Mouse (Mus musculus): ENCODE measurements at regions not wholly inside any gene's neighbourhood (a gene's known extent, or its start where the extent isn't known, plus 50 kb on each side); places are given as distances from the start of the nearest gene placed in this dataset.
"Not testable (repeated sequence)": the region's sequence is repeated elsewhere in the genome, so short reads cannot be mapped to it uniquely, and the experiment has no call there.

DNA sequence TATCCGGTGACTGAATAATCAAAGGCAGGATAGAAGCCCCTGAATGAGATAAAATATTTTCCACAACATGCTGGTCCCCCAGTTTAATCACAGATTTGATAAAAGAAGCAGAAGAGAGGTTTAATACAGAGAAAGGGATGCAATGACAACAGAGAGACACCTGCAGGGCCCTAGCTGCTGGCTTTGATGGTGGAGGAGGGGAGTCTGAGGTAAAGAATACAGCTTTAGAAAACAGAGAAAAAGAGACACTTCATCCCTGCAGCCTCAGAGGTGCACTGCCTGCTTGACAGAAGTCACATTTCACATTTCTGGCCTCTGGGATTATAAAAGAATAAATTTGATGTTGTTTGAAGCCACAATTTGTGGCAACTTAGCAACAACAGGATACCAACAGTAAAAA, 319.9 kb upstream of the Nectin3 start:
- H3K4me3 ChIP-seq (ENCODE audit: low read depth, low read length), result no peak overlapping the region
- no peak overlapping the region for H3K9ac ChIP-seq
- H3K4me2 ChIP-seq (ENCODE audit: low read depth), result no peak overlapping the region
- H3K36me3 ChIP-seq (ENCODE audit: insufficient read depth), result no peaks in the 10 kb centered on the region
- no peak for DNase-seq
- H3K27ac ChIP-seq (ENCODE audit: low read depth, low read length), result no peak overlapping the region
- no peaks in the 10 kb centered on the region for H3K9me3 ChIP-seq (ENCODE audit: low read length)
- no peaks in the 10 kb centered on the region for H3K4me1 ChIP-seq (ENCODE audit: insufficient read depth)
- H3K27me3 ChIP-seq (ENCODE audit: insufficient read depth, low read length), result no peaks in the 10 kb centered on the region
- TF ChIP-seq CTCF (IDR thresholded peaks at IDR 0.05; ENCODE audit: low read depth), result no peak
- ATAC-seq, result no peak
- WGBS, result 68% methylated on average over 1 of the region's 1 CpGs

DNA sequence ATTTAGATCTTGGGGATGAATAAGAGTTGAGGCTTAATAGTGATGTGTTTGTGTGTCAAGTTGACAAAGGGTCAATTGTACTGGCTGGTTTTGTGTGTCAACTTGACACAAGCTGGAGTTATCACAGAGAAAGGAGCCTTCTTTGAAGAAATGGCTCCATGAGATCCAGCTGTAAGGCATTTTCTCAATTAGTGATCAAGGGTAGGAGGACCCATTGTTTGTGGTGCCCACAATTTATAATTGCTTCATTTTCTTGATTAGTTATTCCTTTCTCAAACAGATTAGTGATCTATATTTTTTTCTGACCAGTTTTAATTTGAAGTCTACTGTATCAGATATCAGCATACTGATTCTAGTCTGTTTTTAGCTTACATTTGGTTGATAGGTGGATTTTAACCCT, 313.5 kb upstream of the Nectin3 start:
- not testable (repeated sequence) for H3K4me3 ChIP-seq (ENCODE audit: low read depth, low read length); H3K27me3 ChIP-seq (ENCODE audit: insufficient read depth, low read length); DNase-seq; H3K9me3 ChIP-seq (ENCODE audit: low read length); H3K27ac ChIP-seq (ENCODE audit: low read depth, low read length); H3K4me2 ChIP-seq (ENCODE audit: low read depth); H3K9ac ChIP-seq; H3K4me1 ChIP-seq (ENCODE audit: insufficient read depth); H3K36me3 ChIP-seq (ENCODE audit: insufficient read depth); ATAC-seq

DNA sequence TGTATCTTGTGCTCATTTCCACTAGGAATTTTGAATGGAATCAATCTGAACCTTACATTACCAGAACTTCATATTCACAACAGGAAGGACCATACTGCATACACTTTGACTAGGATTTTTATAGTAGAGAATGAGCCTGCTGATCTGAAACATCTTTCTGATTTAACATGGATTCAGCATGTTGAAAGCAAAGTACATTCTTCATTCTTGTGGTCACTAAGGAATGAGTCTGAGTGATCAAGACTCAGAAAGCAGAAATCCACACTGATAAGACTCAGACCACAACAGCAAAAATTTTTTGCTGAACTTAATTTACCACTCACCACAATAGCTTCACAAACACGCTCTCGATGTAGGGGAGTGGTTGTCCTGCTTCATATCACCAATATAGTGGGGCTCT, 309.2 kb upstream of the Nectin3 start:
- DNase-seq (no peak), ATAC-seq (no peak)
- Histone ChIP-seq H3K27ac (ENCODE audit: low read depth, low read length) (no peak overlapping the region), H3K27me3 (ENCODE audit: insufficient read depth, low read length) (no peaks in the 10 kb centered on the region), H3K9me3 (ENCODE audit: low read length) (no peaks in the 10 kb centered on the region), H3K36me3 (ENCODE audit: insufficient read depth) (no peaks in the 10 kb centered on the region), H3K4me2 (ENCODE audit: low read depth) (no peak overlapping the region), H3K4me3 (ENCODE audit: low read depth, low read length) (no peak overlapping the region), H3K4me1 (ENCODE audit: insufficient read depth) (no peaks in the 10 kb centered on the region), H3K9ac (no peak overlapping the region)
- WGBS, result 98% methylated on average over 2 of the region's 2 CpGs
- no peak for TF ChIP-seq CTCF (IDR thresholded peaks at IDR 0.05; ENCODE audit: low read depth)

DNA sequence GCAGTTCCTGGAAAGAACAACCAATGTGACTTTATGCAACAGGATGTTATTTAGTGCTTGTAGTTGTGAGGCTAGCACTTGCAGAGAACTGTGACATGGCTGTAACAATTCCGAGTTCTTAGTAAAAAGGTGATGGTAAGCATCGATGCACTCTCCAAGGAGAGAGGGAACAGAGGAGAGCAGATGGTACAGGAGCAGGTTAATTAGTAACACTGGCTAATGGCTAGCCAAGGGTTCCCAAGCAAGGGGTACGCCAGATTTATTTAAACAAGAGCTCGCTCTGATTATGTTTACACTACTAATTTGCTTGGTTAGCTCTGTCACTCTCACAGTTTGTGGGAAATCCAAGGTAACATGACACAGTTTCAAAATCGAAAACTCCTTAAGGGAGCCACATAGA, 278.0 kb upstream of the Nectin3 start:
- Histone ChIP-seq H3K4me2 (ENCODE audit: low read depth) (no peak overlapping the region), H3K9ac (no peak overlapping the region), H3K4me3 (ENCODE audit: low read depth, low read length) (no peak overlapping the region), H3K4me1 (ENCODE audit: insufficient read depth) (no peaks in the 10 kb centered on the region), H3K9me3 (ENCODE audit: low read length) (no peaks in the 10 kb centered on the region), H3K27me3 (ENCODE audit: insufficient read depth, low read length) (no peaks in the 10 kb centered on the region), H3K36me3 (ENCODE audit: insufficient read depth) (no peaks in the 10 kb centered on the region), H3K27ac (ENCODE audit: low read depth, low read length) (no peak overlapping the region)
- ATAC-seq (no peak), DNase-seq (no peak)
- TF ChIP-seq CTCF (IDR thresholded peaks at IDR 0.05; ENCODE audit: low read depth), result no peak
- 46% methylated on average over 5 of the region's 5 CpGs for WGBS

DNA sequence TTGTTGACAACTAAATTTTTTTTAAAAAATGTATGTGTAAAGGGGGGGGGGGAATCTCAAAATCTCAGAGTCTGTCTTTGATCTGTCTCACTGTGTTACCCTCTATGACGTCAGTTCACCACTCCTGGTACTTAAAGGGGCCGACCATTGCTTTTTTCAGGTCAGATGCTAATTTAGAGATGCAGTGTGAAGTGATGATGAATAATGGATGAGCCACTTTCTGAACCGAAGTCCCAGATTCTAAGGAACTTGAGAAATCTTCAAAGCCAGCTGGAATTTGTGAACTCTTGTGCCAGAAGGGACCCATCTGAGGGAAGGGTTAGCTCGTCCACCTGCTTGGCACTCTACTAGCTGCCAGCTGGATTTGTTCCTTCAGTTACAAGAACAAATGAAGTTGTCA, 271.1 kb upstream of the Nectin3 start:
- WGBS, result 8% methylated on average over 4 of the region's 4 CpGs
- ATAC-seq (peak; percentile 55; the same call in 1 of the 2 replicates), DNase-seq (peak; percentile 15)
- Histone ChIP-seq H3K4me2 (ENCODE audit: low read depth) (no peak overlapping the region), H3K9me3 (ENCODE audit: low read length) (no peaks in the 10 kb centered on the region), H3K36me3 (ENCODE audit: insufficient read depth) (no peaks in the 10 kb centered on the region), H3K4me3 (ENCODE audit: low read depth, low read length) (no peak overlapping the region), H3K27me3 (ENCODE audit: insufficient read depth, low read length) (no peaks in the 10 kb centered on the region), H3K27ac (ENCODE audit: low read depth, low read length) (no peak overlapping the region), H3K9ac (no peak overlapping the region), H3K4me1 (ENCODE audit: insufficient read depth) (no peaks in the 10 kb centered on the region)
- no peak for TF ChIP-seq CTCF (IDR thresholded peaks at IDR 0.05; ENCODE audit: low read depth)

DNA sequence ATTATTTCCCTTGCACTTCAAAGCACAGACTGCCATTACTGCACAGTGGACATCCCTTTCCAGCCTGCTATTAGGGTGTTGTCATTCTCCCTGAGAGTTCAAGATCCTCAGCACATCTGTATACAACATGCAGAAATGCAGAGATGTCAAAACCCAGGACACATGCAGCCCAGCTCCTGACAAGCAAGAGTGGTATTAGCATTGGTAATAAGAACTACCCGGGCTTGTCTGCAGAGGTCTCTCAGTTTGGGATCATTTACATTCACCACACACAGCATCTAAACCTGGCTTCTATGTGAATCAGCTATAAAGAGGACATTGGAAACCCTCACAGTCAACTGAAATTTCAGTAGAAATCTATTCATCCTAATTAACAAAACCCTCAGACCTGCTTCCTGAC, 270.1 kb upstream of the Nectin3 start:
- Histone ChIP-seq H3K27ac (ENCODE audit: low read depth, low read length) (no peak overlapping the region), H3K4me1 (ENCODE audit: insufficient read depth) (no peaks in the 10 kb centered on the region), H3K9ac (no peak overlapping the region), H3K4me3 (ENCODE audit: low read depth, low read length) (no peak overlapping the region), H3K4me2 (ENCODE audit: low read depth) (no peak overlapping the region), H3K27me3 (ENCODE audit: insufficient read depth, low read length) (no peaks in the 10 kb centered on the region), H3K36me3 (ENCODE audit: insufficient read depth) (no peaks in the 10 kb centered on the region), H3K9me3 (ENCODE audit: low read length) (no peaks in the 10 kb centered on the region)
- 17% methylated on average over 1 of the region's 1 CpGs for WGBS
- ATAC-seq (no peak), DNase-seq (no peak)
- TF ChIP-seq CTCF (IDR thresholded peaks at IDR 0.05; ENCODE audit: low read depth), result no peak

DNA sequence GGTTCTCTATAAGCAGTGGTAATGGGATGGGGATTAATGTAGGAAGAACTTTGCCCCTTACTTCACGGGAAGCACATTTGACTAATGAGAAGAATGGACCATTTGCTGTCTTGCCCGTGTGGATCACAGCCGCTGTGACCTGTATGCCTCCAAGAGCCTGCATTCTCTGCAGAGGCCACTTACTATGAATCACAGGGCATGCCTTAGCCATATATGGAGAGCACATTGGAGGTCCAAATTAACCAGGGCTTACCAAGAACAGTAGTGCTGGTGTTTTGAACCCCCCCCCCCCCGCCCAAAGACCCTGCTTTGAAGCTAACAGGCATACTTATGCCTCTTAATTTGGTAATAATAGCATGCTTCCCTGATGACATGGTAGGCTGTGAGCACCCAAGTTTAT, 236.8 kb upstream of the Nectin3 start:
- TF ChIP-seq CTCF (IDR thresholded peaks at IDR 0.05; ENCODE audit: low read depth), result no peak
- no peak overlapping the region for H3K4me3 ChIP-seq (ENCODE audit: low read depth, low read length)
- H3K27ac ChIP-seq (ENCODE audit: low read depth, low read length), result no peak overlapping the region
- H3K27me3 ChIP-seq (ENCODE audit: insufficient read depth, low read length), result no peaks in the 10 kb centered on the region
- H3K4me1 ChIP-seq (ENCODE audit: insufficient read depth), result no peaks in the 10 kb centered on the region
- DNase-seq (no peak), ATAC-seq (no peak)
- H3K9me3 ChIP-seq (ENCODE audit: low read length), result no peaks in the 10 kb centered on the region
- 71% methylated on average over 4 of the region's 4 CpGs for WGBS
- H3K4me2 ChIP-seq (ENCODE audit: low read depth), result no peak overlapping the region
- no peaks in the 10 kb centered on the region for H3K36me3 ChIP-seq (ENCODE audit: insufficient read depth)
- no peak overlapping the region for H3K9ac ChIP-seq

DNA sequence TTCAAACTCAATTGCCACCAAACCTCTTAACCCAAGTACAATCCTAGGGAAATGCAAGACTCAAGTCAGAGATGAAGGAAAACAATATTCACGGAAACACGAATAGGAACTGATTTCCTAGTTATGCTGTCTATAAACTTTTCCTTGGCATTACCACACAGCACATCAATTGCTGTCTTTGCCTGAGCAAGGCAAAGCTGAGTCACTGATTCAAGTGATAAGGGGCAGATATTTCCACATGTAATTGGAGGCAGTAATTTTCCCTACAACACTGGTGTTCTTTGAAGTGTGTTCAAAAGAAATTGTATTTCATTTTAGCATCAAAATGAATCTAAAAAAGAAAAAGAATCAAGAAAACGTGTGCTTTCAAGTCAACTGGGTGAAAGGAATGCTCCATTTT, 230.1 kb upstream of the Nectin3 start:
- Histone ChIP-seq H3K9me3 (ENCODE audit: low read length) (no peaks in the 10 kb centered on the region), H3K4me2 (ENCODE audit: low read depth) (no peak overlapping the region), H3K9ac (no peak overlapping the region), H3K27me3 (ENCODE audit: insufficient read depth, low read length) (no peaks in the 10 kb centered on the region), H3K27ac (ENCODE audit: low read depth, low read length) (no peak overlapping the region), H3K4me3 (ENCODE audit: low read depth, low read length) (no peak overlapping the region), H3K36me3 (ENCODE audit: insufficient read depth) (no peaks in the 10 kb centered on the region), H3K4me1 (ENCODE audit: insufficient read depth) (no peaks in the 10 kb centered on the region)
- ATAC-seq (no peak), DNase-seq (no peak)
- no peak for TF ChIP-seq CTCF (IDR thresholded peaks at IDR 0.05; ENCODE audit: low read depth)
- 86% methylated on average over 3 of the region's 3 CpGs for WGBS

All from forebrain, postnatal 0 days (tissue).